Mouse (Mus musculus): Measurements from ENCODE around the gene Homer3. TPM values are rescaled to one million over a fixed set of nuclear protein-coding genes. Genes with fewer than 3 reads are reported as not detected.
A peak's percentile ranks its signal among the peaks of the same experiment; 100 is the strongest.

Gene Homer3
- polyA plus RNA-seq, 1 experiment from 2014 or later = 47.0 TPM

GRCm38 (mm10) chr8:70293988-70294405, 11.4 kb downstream of the Homer3 start:
- Histone ChIP-seq H3K9ac (no peak overlapping the region), H3K36me3 (peaks cover 94% of the 10 kb centered on the region), H3K27me3 (no peaks in the 10 kb centered on the region), H3K4me3 (no peak overlapping the region), H3K27ac (no peak overlapping the region), H3K4me2 (no peak overlapping the region), H3K4me1 (replicated peaks) (no peaks in the 10 kb centered on the region), H3K9me3 (no peaks in the 10 kb centered on the region)
- no peak for ATAC-seq (ENCODE audit: low FRiP score)
- WGBS = 73% methylated on average over 5 of the region's 5 CpGs

GRCm38 (mm10) chr8:70300881-70301280, 18.3 kb downstream of the Homer3 start:
- no peak overlapping the region for H3K9ac ChIP-seq
- H3K27ac ChIP-seq = no peak overlapping the region
- 87% methylated on average over 3 of the region's 3 CpGs for WGBS
- H3K36me3 ChIP-seq = peaks cover 56% of the 10 kb centered on the region
- H3K4me1 ChIP-seq (replicated peaks) = peaks cover 38% of the 10 kb centered on the region
- no peak for ATAC-seq (ENCODE audit: low FRiP score)
- H3K9me3 ChIP-seq = no peaks in the 10 kb centered on the region
- H3K4me3 ChIP-seq = 0 out of 2 replicates have a peak overlapping the region, but pooled peaks have one; percentile 82
- H3K4me2 ChIP-seq = 0 out of 2 replicates have a peak overlapping the region, but pooled peaks have one; percentile 93
- no peaks in the 10 kb centered on the region for H3K27me3 ChIP-seq

DNA sequence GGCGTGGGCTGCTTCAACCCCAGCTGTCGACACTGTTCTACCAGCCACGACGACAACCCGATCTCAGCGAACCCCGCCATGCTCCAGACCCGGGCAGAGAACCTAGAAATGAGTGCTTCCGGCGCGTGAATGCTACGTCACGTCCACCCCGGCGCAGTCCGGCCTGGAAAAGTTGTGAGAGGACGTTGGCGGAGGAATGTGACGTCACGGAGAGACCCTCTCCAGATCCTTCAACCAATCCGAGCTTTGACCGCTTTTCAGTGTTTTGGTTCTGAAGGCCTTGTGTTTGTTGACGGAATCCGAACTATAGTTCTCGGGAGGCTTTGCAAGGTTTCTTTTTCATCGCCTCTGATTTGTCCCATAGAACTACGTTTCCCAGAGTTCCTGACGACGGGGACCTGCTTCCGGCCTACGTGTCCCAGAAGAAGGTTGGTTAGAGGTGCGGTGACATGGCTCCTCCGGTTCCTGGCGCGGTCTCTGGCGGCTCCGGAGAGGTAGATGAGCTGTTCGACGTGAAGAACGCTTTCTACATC, 19.8 kb downstream of the Homer3 start, which contains the start of the genes Ddx49 and Cope:
Gene Ddx49 (minus strand): TSS at position 132 of the 533 bp plus-strand sequence.
Gene Cope (plus strand): TSS at position 161 of the 533 bp plus-strand sequence.
- Histone ChIP-seq H3K4me2 (peak within 1 kb of the TSS; percentile 93), H3K4me3 (peak within 1 kb of the TSS; percentile 82), H3K4me1 (replicated peaks) (peaks cover 38% of the 10 kb centered on the region), H3K36me3 (peaks cover 54% of the 10 kb centered on the region), H3K9ac (peak within 1 kb of the TSS; percentile 87), H3K27ac (peak within 1 kb of the TSS; percentile 74), H3K27me3 (no peaks in the 10 kb centered on the region), H3K9me3 (no peaks in the 10 kb centered on the region)
- WGBS = under 1% methylated on average over 40 of the region's 40 CpGs
- ATAC-seq (ENCODE audit: low FRiP score) = peak; percentile 93

DNA sequence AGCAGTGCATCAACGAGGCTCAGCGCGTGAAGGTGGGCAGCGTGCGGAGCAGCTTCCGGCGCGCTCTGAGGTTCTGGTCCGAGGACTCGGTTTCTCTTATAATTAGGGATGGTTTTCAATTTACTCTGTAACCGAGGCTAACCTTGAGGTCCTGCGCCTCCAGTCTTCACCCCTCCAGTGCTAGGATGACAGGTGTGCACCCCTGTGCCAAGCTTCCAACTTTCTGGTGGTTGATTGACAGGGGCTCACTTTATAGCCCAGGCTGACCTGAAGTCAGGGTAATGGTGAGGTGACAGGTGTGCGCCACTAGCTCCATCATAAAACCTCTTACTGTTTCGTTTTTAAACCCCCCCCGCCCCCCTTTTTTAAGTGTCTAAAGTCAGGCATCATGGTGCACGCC, 20.3 kb downstream of the Homer3 start:
- Histone ChIP-seq H3K27me3 (no peaks in the 10 kb centered on the region), H3K27ac (peak overlapping the region; percentile 74), H3K4me1 (replicated peaks) (peaks cover 38% of the 10 kb centered on the region), H3K4me2 (peak overlapping the region; percentile 93), H3K4me3 (peak overlapping the region; percentile 82), H3K36me3 (peaks cover 54% of the 10 kb centered on the region), H3K9ac (peak overlapping the region; percentile 87), H3K9me3 (no peaks in the 10 kb centered on the region)
- WGBS = 5% methylated on average over 16 of the region's 16 CpGs
- ATAC-seq (ENCODE audit: low FRiP score) = no peak; the same call in 1 of the 2 replicates

DNA sequence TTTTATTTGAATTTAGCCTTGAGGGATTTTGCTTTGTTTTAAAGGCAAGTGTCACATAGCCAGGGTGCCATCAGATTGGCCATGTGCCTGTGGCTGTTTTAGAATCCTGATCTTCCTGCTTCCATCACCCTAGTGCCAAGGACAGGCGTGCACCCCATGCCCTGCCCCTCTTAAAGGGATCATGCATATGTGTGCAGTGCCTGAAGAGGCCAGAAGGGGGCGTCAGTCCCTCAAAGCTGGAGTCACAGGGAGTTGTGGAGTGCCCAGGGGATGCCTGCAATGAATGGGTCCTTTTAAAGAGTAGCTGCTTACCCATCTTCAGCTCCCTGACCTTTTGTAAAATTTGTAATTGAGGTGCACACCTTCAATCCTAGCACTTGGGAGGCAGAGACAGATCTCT, 26.7 kb downstream of the Homer3 start:
- ATAC-seq (ENCODE audit: low FRiP score) = no peak
- 33% methylated on average over 2 of the region's 2 CpGs for WGBS
- no peak overlapping the region for H3K9ac ChIP-seq
- H3K4me2 ChIP-seq = no peak overlapping the region
- peaks cover 9% of the 10 kb centered on the region for H3K4me1 ChIP-seq (replicated peaks)
- no peak overlapping the region for H3K4me3 ChIP-seq
- H3K9me3 ChIP-seq = no peaks in the 10 kb centered on the region
- no peak overlapping the region for H3K27ac ChIP-seq
- H3K36me3 ChIP-seq = peaks cover 88% of the 10 kb centered on the region
- H3K27me3 ChIP-seq = no peaks in the 10 kb centered on the region

- Histone ChIP-seq H3K36me3 (peaks cover 52% of the 10 kb centered on the region), H3K9me3 (no peaks in the 10 kb centered on the region), H3K4me1 (replicated peaks) (peaks cover 36% of the 10 kb centered on the region), H3K27ac (no peak overlapping the region), H3K4me2 (no peak overlapping the region), H3K27me3 (no peaks in the 10 kb centered on the region), H3K4me3 (no peak overlapping the region), H3K9ac (no peak overlapping the region)
- WGBS = 95% methylated on average over 2 of the region's 2 CpGs
- no peak for ATAC-seq (ENCODE audit: low FRiP score)
These were observed 30.8 kb downstream of the Homer3 start for GRCm38 (mm10) chr8:70313399-70313798.

GRCm38 (mm10) chr8:70315624-70316510, 33.2 kb downstream of the Homer3 start, which contains the start of gene Cers1:
Cers1 (plus strand) TSS chr8:70315775.
- H3K4me3 ChIP-seq = peak within 1 kb of the TSS; percentile 67
- H3K9ac ChIP-seq = peak within 1 kb of the TSS; percentile 89
- ATAC-seq (ENCODE audit: low FRiP score) = peak; percentile 58
- no peaks in the 10 kb centered on the region for H3K9me3 ChIP-seq
- 1% methylated on average over 46 of the region's 66 CpGs for WGBS
- peaks cover 39% of the 10 kb centered on the region for H3K4me1 ChIP-seq (replicated peaks)
- no peaks in the 10 kb centered on the region for H3K27me3 ChIP-seq
- peaks cover 53% of the 10 kb centered on the region for H3K36me3 ChIP-seq
- H3K27ac ChIP-seq = peak within 1 kb of the TSS; percentile 95
- peak within 1 kb of the TSS; percentile 88 for H3K4me2 ChIP-seq

GRCm38 (mm10) chr8:70316511-70317504, 34.2 kb downstream of the Homer3 start:
- Histone ChIP-seq H3K4me2 (peak overlapping the region; percentile 88), H3K36me3 (peaks cover 53% of the 10 kb centered on the region), H3K27ac (peak overlapping the region; percentile 95), H3K9me3 (no peaks in the 10 kb centered on the region), H3K4me1 (replicated peaks) (peaks cover 39% of the 10 kb centered on the region), H3K4me3 (peak overlapping the region; percentile 67), H3K27me3 (no peaks in the 10 kb centered on the region), H3K9ac (peak overlapping the region; percentile 89)
- ATAC-seq (ENCODE audit: low FRiP score) = peak; percentile 85
- WGBS = 9% methylated on average over 15 of the region's 15 CpGs

GRCm38 (mm10) chr8:70317872-70318271, 35.2 kb downstream of the Homer3 start:
- ATAC-seq (ENCODE audit: low FRiP score) = no peak
- H3K27ac ChIP-seq = peak overlapping the region; percentile 95
- peak overlapping the region; percentile 88 for H3K4me2 ChIP-seq
- peak overlapping the region; percentile 89 for H3K9ac ChIP-seq
- H3K36me3 ChIP-seq = peaks cover 53% of the 10 kb centered on the region
- 82% methylated on average over 5 of the region's 5 CpGs for WGBS
- no peaks in the 10 kb centered on the region for H3K9me3 ChIP-seq
- peak overlapping the region; percentile 67; the same call in 1 of the 2 replicates for H3K4me3 ChIP-seq
- no peaks in the 10 kb centered on the region for H3K27me3 ChIP-seq
- peaks cover 39% of the 10 kb centered on the region for H3K4me1 ChIP-seq (replicated peaks)

DNA sequence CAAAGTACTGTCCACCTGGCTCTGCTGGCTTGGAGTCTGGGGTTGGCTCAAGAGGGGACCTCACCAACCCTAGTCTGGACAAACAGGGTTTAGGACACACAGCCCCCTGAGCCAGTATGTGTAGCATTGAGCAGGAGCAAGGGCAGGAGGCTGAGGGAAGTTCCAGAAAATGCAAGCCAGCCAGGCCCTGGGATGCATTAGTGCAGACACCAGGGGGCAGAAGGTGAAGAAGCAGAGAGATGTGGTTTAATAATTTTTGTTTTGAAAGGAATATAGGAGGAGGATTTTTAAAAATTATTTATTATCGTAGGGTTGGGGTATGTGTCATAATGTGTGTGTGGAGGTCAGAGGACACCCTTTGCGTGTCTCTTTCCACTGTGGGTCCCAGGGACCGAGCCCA, 41.1 kb downstream of the Homer3 start:
- Histone ChIP-seq H3K4me1 (replicated peaks) (0 out of 2 replicates have a peak, but pooled peaks cover 3% of the 10 kb centered on the region), H3K4me2 (no peak overlapping the region), H3K36me3 (peaks cover 92% of the 10 kb centered on the region), H3K4me3 (no peak overlapping the region), H3K27me3 (no peaks in the 10 kb centered on the region), H3K9me3 (no peaks in the 10 kb centered on the region), H3K9ac (no peak overlapping the region), H3K27ac (no peak overlapping the region)
- no peak for ATAC-seq (ENCODE audit: low FRiP score)
- 96% methylated on average over 3 of the region's 3 CpGs for WGBS

GRCm38 (mm10) chr8:70327512-70327911, 44.9 kb downstream of the Homer3 start:
- no peak overlapping the region for H3K4me2 ChIP-seq
- no peak overlapping the region for H3K9ac ChIP-seq
- no peak overlapping the region for H3K27ac ChIP-seq
- H3K36me3 ChIP-seq = peaks cover 88% of the 10 kb centered on the region
- 96% methylated on average over 6 of the region's 6 CpGs for WGBS
- no peak overlapping the region for H3K4me3 ChIP-seq
- H3K27me3 ChIP-seq = peaks cover 15% of the 10 kb centered on the region; the same call in 1 of the 2 replicates
- ATAC-seq (ENCODE audit: low FRiP score) = no peak
- peaks cover 32% of the 10 kb centered on the region for H3K4me1 ChIP-seq (replicated peaks)
- H3K9me3 ChIP-seq = no peaks in the 10 kb centered on the region

Measured in hindbrain, embryonic 13.5 days (tissue).